Mouse (Mus musculus) cerebellum, adult 9-10 months (tissue): ENCODE results near the gene Dgkk.
"Not testable (repeated sequence)": the region's sequence is repeated elsewhere in the genome, so short reads cannot be mapped to it uniquely, and the experiment has no call there.

ENCODE experiments used
- DNase-seq: peaks from one replicate; pipeline ENCODE4 v3.0.0; 2022

Dgkk gene

GRCm38 (mm10) chrX:6779006-6779405 is at the start of gene Dgkk:
TSS of gene Dgkk (plus strand) at chrX:6779306.
- DNase-seq = not testable (repeated sequence)

GRCm38 (mm10) chrX:6733998-6734397 is 45.1 kb upstream of the Dgkk start:
- no peak for DNase-seq

- no peak for DNase-seq
Observed at GRCm38 (mm10) chrX:6750714-6751113, 28.4 kb upstream of the Dgkk start.

DNA sequence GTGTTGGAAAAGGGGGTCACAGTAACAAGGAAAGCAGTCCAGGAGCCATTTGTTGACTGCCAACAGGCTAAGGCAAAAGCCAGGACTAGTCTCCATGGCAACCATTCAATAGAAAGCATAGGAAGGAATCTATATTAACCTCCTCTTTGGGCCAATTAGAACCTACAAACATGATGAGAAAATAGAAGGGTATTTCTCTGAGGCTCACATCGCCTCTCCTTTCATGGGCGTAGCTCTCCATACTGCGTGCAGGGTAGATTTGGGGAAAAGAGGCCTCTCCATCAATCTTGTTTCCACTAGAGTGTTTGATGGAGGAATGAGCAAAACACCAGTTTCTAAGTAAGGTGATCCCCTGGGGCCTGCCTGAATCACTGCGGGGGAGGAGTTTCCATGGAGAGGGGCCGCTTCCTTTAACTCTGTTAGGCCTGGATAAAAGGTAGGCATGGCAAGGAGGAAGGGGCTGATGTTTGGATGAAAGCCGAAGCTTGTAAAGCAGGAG is 27.5 kb upstream of the Dgkk start:
- DNase-seq = no peak

GRCm38 (mm10) chrX:6777489-6778249 is 1.4 kb upstream of the Dgkk start:
- no peak for DNase-seq

- no peak for DNase-seq
Observed at GRCm38 (mm10) chrX:6778250-6778637, 862 bp upstream of the Dgkk start.

- no peak for DNase-seq
Observed at GRCm38 (mm10) chrX:6779969-6780539, 948 bp downstream of the Dgkk start.

DNA sequence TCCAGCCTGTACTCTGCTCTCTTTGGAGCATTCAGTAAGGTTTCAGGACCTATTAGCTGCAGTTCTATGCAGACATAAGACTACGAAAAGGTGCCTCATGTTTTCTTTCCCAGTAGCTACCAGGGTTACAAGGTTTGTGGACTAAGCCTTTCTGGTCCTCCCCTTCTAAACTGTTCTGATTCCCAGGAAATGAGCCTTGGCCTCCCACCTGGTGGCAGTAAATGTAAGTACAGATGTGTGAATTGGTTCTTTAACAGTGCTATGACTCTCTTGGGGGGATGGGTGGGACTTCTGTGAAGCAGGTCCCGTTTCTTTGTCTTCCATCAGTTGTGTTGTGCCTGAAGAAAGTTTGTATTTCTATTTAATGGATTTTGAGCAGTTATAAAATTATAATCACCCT is 53.4 kb downstream of the Dgkk start:
- DNase-seq = no peak

DNA sequence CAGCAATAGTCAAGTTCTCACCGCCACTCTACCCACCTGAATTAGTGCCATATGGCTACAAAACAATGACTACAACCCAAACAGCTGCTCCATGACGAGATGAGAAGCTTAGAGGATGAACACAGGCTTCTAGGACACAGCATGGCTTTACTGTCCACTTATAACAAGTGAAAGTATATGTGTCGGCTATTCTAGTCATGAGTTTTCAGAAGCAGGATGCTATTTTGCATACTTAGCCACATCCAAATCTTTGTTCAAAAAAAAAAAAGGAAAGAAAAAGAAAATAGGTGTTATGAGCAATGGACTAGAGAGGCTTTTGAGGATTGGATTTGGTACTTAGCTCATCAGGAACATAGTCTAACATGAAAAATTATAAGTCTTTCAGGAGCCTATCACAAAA is 74.4 kb downstream of the Dgkk start:
- DNase-seq = no peak

DNA sequence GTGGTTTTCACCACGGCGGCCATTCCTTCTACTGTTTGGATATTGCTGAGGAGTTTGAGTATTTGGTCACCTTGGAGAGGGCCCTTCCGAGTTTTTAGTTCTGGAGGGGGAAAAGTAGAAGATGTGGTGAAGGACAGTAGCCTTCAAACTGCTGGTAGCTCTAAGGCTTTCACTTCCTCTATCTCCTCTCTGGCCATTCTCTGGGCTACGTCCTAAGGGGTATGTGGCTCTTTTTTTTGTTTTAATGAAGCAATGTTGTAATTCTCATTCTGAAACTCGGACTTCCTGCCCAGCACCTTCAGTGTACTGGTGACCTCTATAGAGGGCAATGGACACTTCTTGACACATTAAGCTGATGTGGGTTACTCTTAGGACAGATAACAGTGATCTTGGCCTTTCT is 75.0 kb downstream of the Dgkk start:
- no peak for DNase-seq

DNA sequence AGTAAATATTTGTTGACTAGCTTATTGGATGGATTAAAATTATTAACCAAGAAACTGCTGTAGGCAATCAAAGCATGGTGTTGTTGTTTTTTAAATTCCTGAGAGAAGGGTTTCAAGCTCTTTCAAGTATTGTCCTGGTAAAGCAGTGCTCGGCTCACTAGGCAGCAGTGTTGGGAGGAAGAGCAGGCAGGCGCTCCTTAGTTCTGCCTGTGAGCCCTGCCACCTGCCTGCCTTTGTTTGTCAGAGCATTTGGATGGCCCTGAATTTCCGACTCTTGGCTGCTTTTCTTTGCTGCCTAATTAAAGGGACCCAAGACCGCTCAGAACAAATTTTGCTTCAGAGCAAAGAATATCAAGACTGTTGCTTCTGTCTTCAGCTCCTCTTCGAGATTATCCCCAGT is 114.8 kb downstream of the Dgkk start:
- DNase-seq = no peak

- DNase-seq = no peak
Observed at GRCm38 (mm10) chrX:6911047-6911446, 131.9 kb downstream of the Dgkk start.

DNA sequence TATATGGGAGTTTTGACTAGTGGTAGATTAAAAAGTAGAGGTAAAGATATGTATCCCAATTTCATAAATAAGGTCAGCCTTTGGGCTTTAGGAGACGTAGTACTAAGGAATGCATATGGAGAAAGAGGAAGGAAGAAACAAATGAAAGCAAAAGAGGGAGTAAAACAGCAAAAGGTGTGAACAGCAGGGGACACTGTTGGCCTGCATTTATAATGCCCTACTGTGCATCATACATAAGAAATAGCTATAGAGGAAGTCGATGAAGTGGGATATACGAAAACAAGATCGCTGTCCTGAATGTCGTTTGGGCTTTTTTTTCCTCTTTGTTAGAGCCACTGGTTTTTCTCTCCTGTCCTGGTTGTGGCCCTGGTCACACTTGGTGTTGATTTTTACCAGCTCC is 143.1 kb downstream of the Dgkk start:
- DNase-seq = no peak

- DNase-seq = no peak
Observed at GRCm38 (mm10) chrX:6926224-6926623, 147.1 kb downstream of the Dgkk start.

- no peak for DNase-seq
Observed at GRCm38 (mm10) chrX:6968598-6968997, 189.5 kb downstream of the Dgkk start.

- no peak for DNase-seq
Observed at GRCm38 (mm10) chrX:6971956-6972355, 192.8 kb downstream of the Dgkk start.

DNA sequence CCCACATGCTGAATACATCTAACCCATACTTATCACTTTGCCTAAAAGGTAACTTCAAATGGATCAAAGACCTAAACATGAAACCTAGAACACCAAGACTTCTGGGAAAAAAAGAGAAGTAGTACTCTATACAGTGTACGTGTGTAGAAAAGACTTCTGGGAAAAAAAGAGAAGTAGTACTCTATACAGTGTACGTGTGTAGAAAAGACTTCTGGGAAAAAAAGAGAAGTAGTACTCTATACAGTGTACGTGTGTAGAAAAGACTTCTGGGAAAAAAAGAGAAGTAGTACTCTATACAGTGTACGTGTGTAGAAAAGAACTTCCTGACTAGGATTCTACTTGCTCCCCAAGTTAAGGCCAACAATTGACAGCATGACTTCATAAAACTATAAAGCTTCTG is 204.8 kb downstream of the Dgkk start:
- DNase-seq = not testable (repeated sequence)
